ENCODE assay signal across 16 mouse cellular contexts in the genomic region with DNA sequence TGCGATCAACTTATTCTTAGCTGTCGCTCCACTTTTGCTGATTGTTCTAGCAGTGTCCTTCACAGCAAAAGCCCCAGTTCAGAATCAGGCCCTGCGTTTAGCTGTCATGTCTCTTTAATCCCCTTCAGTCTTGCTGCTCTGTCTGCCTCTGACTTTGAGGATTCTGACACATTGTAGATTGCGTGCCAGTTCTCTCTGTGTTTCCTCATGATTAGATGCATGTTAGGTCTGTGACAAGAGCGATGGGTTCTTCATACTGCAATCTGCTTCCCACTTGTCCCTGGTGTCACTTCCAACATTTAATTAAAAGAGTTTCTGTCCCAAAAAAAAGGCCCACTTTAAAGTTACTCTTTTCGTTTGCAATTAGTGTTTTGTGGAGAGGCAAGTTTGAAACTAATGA.
DNase-seq lines count a peak whose midpoint lies in the region; ATAC-seq and TF ChIP-seq lines count a peak whose summit lies in the region.
"Had no signal": no experiment of that assay in that cellular context is flagged by ENCODE, and none has a peak within 500 bp of the region (broad histone marks: within the 10 kb centered on the region; RNA-seq: fewer than 3 reads in every experiment).

No protein-coding gene starts in this region.

- TF ChIP-seq POLR2A in brain, embryonic 14.5 days (IDR thresholded peaks at IDR 0.05; ENCODE audit: borderline replicate concordance, extremely low read depth, insufficient read depth, insufficient read length, poor library complexity, severe bottlenecking): no peak

- peak; percentile 46 for DNase-seq in forebrain, postnatal 0 days
- DNase-seq in forebrain, embryonic 10.5 days (ENCODE audit: extremely low spot score, low spot score): no peak
- DNase-seq in brain, embryonic 14.5 days (ENCODE audit: low read depth): peak; percentile 26
- DNase-seq in hindbrain, postnatal 0 days (ENCODE audit: low spot score): no peak
- DNase-seq: adrenal gland, adult 2 months; adrenal gland, postnatal 10 days; adrenal gland, postnatal 25 days; cerebellum, adult 11-12 months; cerebellum, adult 2 months; cerebellum, adult 9-10 months; cerebellum, postnatal 10 days; cerebellum, postnatal 25 days had no signal

- no peaks in the 10 kb centered on the region for H3K4me1 ChIP-seq in forebrain, embryonic 15.5 days
- no peaks in the 10 kb centered on the region for H3K4me1 ChIP-seq in forebrain, embryonic 12.5 days
- no peaks in the 10 kb centered on the region for H3K4me1 ChIP-seq in forebrain, postnatal 0 days (ENCODE audit: insufficient read depth)
- no peaks in the 10 kb centered on the region for H3K4me1 ChIP-seq in forebrain, embryonic 10.5 days
- 0 out of 2 replicates have a peak, but pooled peaks cover 3% of the 10 kb centered on the region for H3K4me1 ChIP-seq in hindbrain, postnatal 0 days (ENCODE audit: insufficient read depth, low read length)
- H3K4me1 ChIP-seq: embryonic facial prominence, embryonic 10.5 days; embryonic facial prominence, embryonic 12.5 days had no signal

- H3K27ac ChIP-seq in forebrain, embryonic 15.5 days (replicated peaks): peak overlapping the region; percentile 37; the same call in 1 of the 2 replicates
- no peak overlapping the region for H3K27ac ChIP-seq in forebrain, embryonic 12.5 days
- H3K27ac ChIP-seq in forebrain, postnatal 0 days (ENCODE audit: low read depth, low read length): no peak overlapping the region
- no peak overlapping the region for H3K27ac ChIP-seq in forebrain, embryonic 10.5 days
- no peak overlapping the region for H3K27ac ChIP-seq in hindbrain, postnatal 0 days
- H3K27ac ChIP-seq: embryonic facial prominence, embryonic 10.5 days; embryonic facial prominence, embryonic 12.5 days had no signal

- H3K9ac ChIP-seq in forebrain, embryonic 15.5 days (replicated peaks): no peak overlapping the region
- no peak overlapping the region for H3K9ac ChIP-seq in forebrain, embryonic 12.5 days
- H3K9ac ChIP-seq in forebrain, postnatal 0 days: no peak overlapping the region
- H3K9ac ChIP-seq in hindbrain, postnatal 0 days (replicated peaks; ENCODE audit: low read length): no peak overlapping the region
- H3K9ac ChIP-seq: embryonic facial prominence, embryonic 12.5 days had no signal

- H3K27me3 ChIP-seq in forebrain, embryonic 15.5 days: no peaks in the 10 kb centered on the region
- no peaks in the 10 kb centered on the region for H3K27me3 ChIP-seq in forebrain, embryonic 12.5 days
- H3K27me3 ChIP-seq in forebrain, postnatal 0 days (ENCODE audit: insufficient read depth, low read length): no peaks in the 10 kb centered on the region
- no peaks in the 10 kb centered on the region for H3K27me3 ChIP-seq in forebrain, embryonic 10.5 days (ENCODE audit: poor library complexity, severe bottlenecking)
- H3K27me3 ChIP-seq in hindbrain, postnatal 0 days (ENCODE audit: insufficient read depth, low read length): no peaks in the 10 kb centered on the region
- H3K27me3 ChIP-seq: embryonic facial prominence, embryonic 12.5 days had no signal

- no peaks in the 10 kb centered on the region for H3K9me3 ChIP-seq in forebrain, embryonic 15.5 days
- no peaks in the 10 kb centered on the region for H3K9me3 ChIP-seq in forebrain, embryonic 12.5 days
- no peaks in the 10 kb centered on the region; the same call in 1 of the 2 replicates for H3K9me3 ChIP-seq in forebrain, postnatal 0 days (ENCODE audit: low read length)
- no peaks in the 10 kb centered on the region for H3K9me3 ChIP-seq in forebrain, embryonic 10.5 days
- no peaks in the 10 kb centered on the region for H3K9me3 ChIP-seq in hindbrain, postnatal 0 days (ENCODE audit: low read length)
- H3K9me3 ChIP-seq: embryonic facial prominence, embryonic 10.5 days; embryonic facial prominence, embryonic 12.5 days had no signal

- peak; percentile 64; the same call in 1 of the 2 replicates for ATAC-seq in forebrain, embryonic 15.5 days (replicated peaks)
- ATAC-seq in forebrain, embryonic 12.5 days (ENCODE audit: low FRiP score): no peak
- ATAC-seq in forebrain, postnatal 0 days: peak; percentile 92
- no peak for ATAC-seq in hindbrain, postnatal 0 days

- WGBS in forebrain, embryonic 15.5 days: 74% methylated on average over 6 of the region's 6 CpGs
- WGBS in forebrain, embryonic 12.5 days: 86% methylated on average over 6 of the region's 6 CpGs
- WGBS in forebrain, postnatal 0 days: 57% methylated on average over 6 of the region's 6 CpGs
- 87% methylated on average over 6 of the region's 6 CpGs for WGBS in forebrain, embryonic 10.5 days
- WGBS in hindbrain, postnatal 0 days: 77% methylated on average over 6 of the region's 6 CpGs

- H3K36me3 ChIP-seq in forebrain, embryonic 15.5 days: no peaks in the 10 kb centered on the region
- no peaks in the 10 kb centered on the region for H3K36me3 ChIP-seq in forebrain, embryonic 12.5 days (replicated peaks)
- H3K36me3 ChIP-seq in forebrain, postnatal 0 days (ENCODE audit: insufficient read depth): no peaks in the 10 kb centered on the region
- H3K36me3 ChIP-seq in forebrain, embryonic 10.5 days (replicated peaks): no peaks in the 10 kb centered on the region
- H3K36me3 ChIP-seq in hindbrain, postnatal 0 days (ENCODE audit: insufficient read depth, low read length): no peaks in the 10 kb centered on the region
- H3K36me3 ChIP-seq: embryonic facial prominence, embryonic 10.5 days; embryonic facial prominence, embryonic 12.5 days had no signal

- H3K4me3 ChIP-seq in forebrain, embryonic 15.5 days: no peak overlapping the region
- no peak overlapping the region for H3K4me3 ChIP-seq in forebrain, embryonic 12.5 days (replicated peaks)
- no peak overlapping the region for H3K4me3 ChIP-seq in forebrain, postnatal 0 days (ENCODE audit: low read depth, low read length)
- H3K4me3 ChIP-seq in forebrain, embryonic 10.5 days: no peak overlapping the region
- H3K4me3 ChIP-seq in hindbrain, postnatal 0 days (ENCODE audit: low read length): no peak overlapping the region
- H3K4me3 ChIP-seq: embryonic facial prominence, embryonic 10.5 days; embryonic facial prominence, embryonic 12.5 days had no signal

- no peak for TF ChIP-seq CTCF in forebrain, postnatal 0 days (IDR thresholded peaks at IDR 0.05; ENCODE audit: low read depth)
- no peak for TF ChIP-seq CTCF in brain, embryonic 14.5 days (IDR thresholded peaks at IDR 0.05; ENCODE audit: borderline replicate concordance, extremely low read depth, insufficient read depth, insufficient read length)
- no peak for TF ChIP-seq CTCF in hindbrain, postnatal 0 days (IDR thresholded peaks at IDR 0.05; ENCODE audit: low read depth)

- no peak overlapping the region for H3K4me2 ChIP-seq in forebrain, embryonic 15.5 days (replicated peaks)
- H3K4me2 ChIP-seq in forebrain, embryonic 12.5 days: no peak overlapping the region
- no peak overlapping the region for H3K4me2 ChIP-seq in forebrain, postnatal 0 days (ENCODE audit: low read depth)
- H3K4me2 ChIP-seq in hindbrain, postnatal 0 days (ENCODE audit: low read depth, low read length): no peak overlapping the region
- H3K4me2 ChIP-seq: embryonic facial prominence, embryonic 12.5 days had no signal

Comparison
In these comparisons a context has a peak if more than half of its experiments do, and no peak if none do; other contexts are left out.
1. ATAC-seq: peak in forebrain, embryonic 15.5 days (single experiment) and forebrain, postnatal 0 days (single experiment); none in forebrain, embryonic 12.5 days (single experiment) and hindbrain, postnatal 0 days (single experiment).
2. DNase-seq: peak in forebrain, postnatal 0 days (single experiment) and brain, embryonic 14.5 days (single experiment); none in forebrain, embryonic 10.5 days (single experiment) and hindbrain, postnatal 0 days (single experiment).